Comparison of ENCODE assay signal across 8 mouse cellular contexts in genomic region chrX:98989574-98989973, GRCm38 (mm10). TPM values are rescaled to one million over a fixed set of nuclear protein-coding genes. Genes with fewer than 3 reads are reported as not detected.
DNase-seq lines count a peak whose midpoint lies in the region; ATAC-seq and TF ChIP-seq lines count a peak whose summit lies in the region.

No protein-coding gene starts in this region.

- no peaks in the 10 kb centered on the region for H3K27me3 ChIP-seq in hindbrain, embryonic 11.5 days (ENCODE audit: control insufficient read depth, insufficient read depth, low read length)
- peaks cover 10% of the 10 kb centered on the region; the same call in 1 of the 2 replicates for H3K27me3 ChIP-seq in hindbrain, embryonic 13.5 days
- 0 out of 2 replicates have a peak, but pooled peaks cover 5% of the 10 kb centered on the region for H3K27me3 ChIP-seq in forebrain, embryonic 12.5 days
- no peaks in the 10 kb centered on the region for H3K27me3 ChIP-seq in midbrain, postnatal 0 days (ENCODE audit: insufficient read depth, low read length)

- H3K4me3 ChIP-seq in hindbrain, embryonic 11.5 days (ENCODE audit: low read depth, low read length), result no peak overlapping the region
- no peak overlapping the region for H3K4me3 ChIP-seq in hindbrain, embryonic 13.5 days
- no peak overlapping the region for H3K4me3 ChIP-seq in forebrain, embryonic 12.5 days (replicated peaks)
- H3K4me3 ChIP-seq in midbrain, postnatal 0 days (ENCODE audit: low read depth, low read length), result no peak overlapping the region

- H3K27ac ChIP-seq in hindbrain, embryonic 11.5 days (ENCODE audit: low read depth, low read length), result no peak overlapping the region
- H3K27ac ChIP-seq in hindbrain, embryonic 13.5 days, result no peak overlapping the region
- no peak overlapping the region for H3K27ac ChIP-seq in forebrain, embryonic 12.5 days
- no peak overlapping the region for H3K27ac ChIP-seq in midbrain, postnatal 0 days (ENCODE audit: low read depth, low read length)

- peak; percentile 60 for DNase-seq in hindbrain, embryonic 11.5 days (ENCODE audit: low spot score)
- DNase-seq in adrenal gland, adult 2 months, result peak; percentile 57
- peak; percentile 24 for DNase-seq in hindlimb bud, embryonic 11.5 days (ENCODE audit: extremely low spot score, low read depth, low spot score)
- DNase-seq in left cerebral cortex, postnatal 25 days (ENCODE audit: low spot score in 2 of 2), result peak; percentile 21 to 39
- DNase-seq in midbrain, postnatal 0 days (ENCODE audit: low spot score), result peak; percentile 31
- peak; percentile 9 to 15 for DNase-seq in thymus, postnatal 36 days

- ATAC-seq in hindbrain, embryonic 11.5 days (ENCODE audit: low FRiP score), result no peak
- no peak for ATAC-seq in hindbrain, embryonic 13.5 days (ENCODE audit: low FRiP score)
- 0 out of 2 replicates have a peak, but pooled peaks have one; percentile 64 for ATAC-seq in forebrain, embryonic 12.5 days (ENCODE audit: low FRiP score)
- no peak for ATAC-seq in midbrain, postnatal 0 days (ENCODE audit: low FRiP score)

- H3K36me3 ChIP-seq in hindbrain, embryonic 11.5 days (ENCODE audit: control insufficient read depth, insufficient read depth, low read length), result no peaks in the 10 kb centered on the region
- no peaks in the 10 kb centered on the region for H3K36me3 ChIP-seq in hindbrain, embryonic 13.5 days
- no peaks in the 10 kb centered on the region for H3K36me3 ChIP-seq in forebrain, embryonic 12.5 days (replicated peaks)
- H3K36me3 ChIP-seq in midbrain, postnatal 0 days (ENCODE audit: insufficient read depth, low read length), result no peaks in the 10 kb centered on the region

- intact Hi-C loops in left cerebral cortex, postnatal 25 days (cut with DNase I), result loop anchor here (2.0 to 10.0 kb wide), 3 partner anchors 59 to 665 kb away; no protein-coding TSS in a partner anchor

- no peak overlapping the region for H3K4me2 ChIP-seq in hindbrain, embryonic 11.5 days (replicated peaks; ENCODE audit: low read depth, low read length)
- no peak overlapping the region for H3K4me2 ChIP-seq in hindbrain, embryonic 13.5 days
- no peak overlapping the region for H3K4me2 ChIP-seq in forebrain, embryonic 12.5 days
- no peak overlapping the region for H3K4me2 ChIP-seq in midbrain, postnatal 0 days (ENCODE audit: low read depth, low read length, poor library complexity, severe bottlenecking)

- WGBS in hindbrain, embryonic 11.5 days, result 32% methylated on average over 6 of the region's 6 CpGs
- 43% methylated on average over 6 of the region's 6 CpGs for WGBS in hindbrain, embryonic 13.5 days
- WGBS in forebrain, embryonic 12.5 days, result 38% methylated on average over 6 of the region's 6 CpGs
- WGBS in midbrain, postnatal 0 days, result 34% methylated on average over 6 of the region's 6 CpGs

- H3K9ac ChIP-seq in hindbrain, embryonic 11.5 days (ENCODE audit: low read depth, low read length), result no peak overlapping the region
- no peak overlapping the region for H3K9ac ChIP-seq in hindbrain, embryonic 13.5 days
- H3K9ac ChIP-seq in forebrain, embryonic 12.5 days, result no peak overlapping the region
- no peak overlapping the region for H3K9ac ChIP-seq in midbrain, postnatal 0 days (replicated peaks; ENCODE audit: low read length, poor library complexity, severe bottlenecking)

- no peaks in the 10 kb centered on the region for H3K9me3 ChIP-seq in hindbrain, embryonic 11.5 days (ENCODE audit: control insufficient read depth, low read length)
- no peaks in the 10 kb centered on the region for H3K9me3 ChIP-seq in hindbrain, embryonic 13.5 days
- no peaks in the 10 kb centered on the region for H3K9me3 ChIP-seq in forebrain, embryonic 12.5 days
- H3K9me3 ChIP-seq in midbrain, postnatal 0 days (ENCODE audit: low read length), result no peaks in the 10 kb centered on the region

- H3K4me1 ChIP-seq in hindbrain, embryonic 11.5 days (replicated peaks; ENCODE audit: control insufficient read depth, insufficient read depth, low read length), result no peaks in the 10 kb centered on the region
- no peaks in the 10 kb centered on the region for H3K4me1 ChIP-seq in hindbrain, embryonic 13.5 days (replicated peaks)
- H3K4me1 ChIP-seq in forebrain, embryonic 12.5 days, result no peaks in the 10 kb centered on the region
- no peaks in the 10 kb centered on the region for H3K4me1 ChIP-seq in midbrain, postnatal 0 days (ENCODE audit: insufficient read depth, low read length)

- TF ChIP-seq CTCF in midbrain, postnatal 0 days (IDR thresholded peaks at IDR 0.05), result peak; percentile 71

RNA-seq across cellular contexts. Expression of gene Stard8, which starts 13.5 kb away (rescaled TPM):
- 8.8 and 10.1 TPM in 2 replicates for polyA plus RNA-seq in hindbrain, embryonic 11.5 days (2014; fragmentation: Nextera tagmentation; extraction: Ambion mirVana)
- 5.6 and 6.0 TPM in 2 replicates for polyA plus RNA-seq in hindbrain, embryonic 13.5 days (2015; fragmentation: Nextera tagmentation; extraction: Ambion mirVana)
- 10 to 100 TPM; 35.7 to 42.7 TPM for total RNA-seq in adrenal gland, adult 2 months (2021)
- polyA plus RNA-seq in adrenal gland, adult 2 months (2012; rRNA removed), result 74.1 and 74.4 TPM in 2 replicates
- 6.2 and 6.9 TPM in 2 replicates for polyA plus RNA-seq in forebrain, embryonic 12.5 days (2016; fragmentation: Nextera tagmentation; extraction: Ambion mirVana)
- 10 to 100 TPM; 45.7 to 50.6 TPM for total RNA-seq in left cerebral cortex, postnatal 25 days (2021)
- total RNA-seq in midbrain, postnatal 0 days (2014; rRNA removed), result 11.8 and 12.4 TPM in 2 replicates
- polyA plus RNA-seq in midbrain, postnatal 0 days (2015; fragmentation: Nextera tagmentation; extraction: Ambion mirVana), result 2.6 and 3.3 TPM in 2 replicates

RNA-seq across cellular contexts. Expression of gene Yipf6, which starts 53.5 kb away (rescaled TPM):
- polyA plus RNA-seq in hindbrain, embryonic 11.5 days (2014; fragmentation: Nextera tagmentation; extraction: Ambion mirVana), result 21.3 and 25.1 TPM in 2 replicates
- polyA plus RNA-seq in hindbrain, embryonic 13.5 days (2015; fragmentation: Nextera tagmentation; extraction: Ambion mirVana), result 19.9 and 21.3 TPM in 2 replicates
- 10 to 100 TPM; 50.7 to 53.2 TPM for total RNA-seq in adrenal gland, adult 2 months (2021)
- 5.9 and 10.4 TPM in 2 replicates for polyA plus RNA-seq in adrenal gland, adult 2 months (2012; rRNA removed)
- polyA plus RNA-seq in forebrain, embryonic 12.5 days (2016; fragmentation: Nextera tagmentation; extraction: Ambion mirVana), result 21.9 and 23.9 TPM in 2 replicates
- 10 to 100 TPM; 34.9 to 35.8 TPM for total RNA-seq in left cerebral cortex, postnatal 25 days (2021)
- total RNA-seq in midbrain, postnatal 0 days (2014; rRNA removed), result 26.6 and 33.3 TPM in 2 replicates
- polyA plus RNA-seq in midbrain, postnatal 0 days (2015; fragmentation: Nextera tagmentation; extraction: Ambion mirVana), result 12.3 and 13.5 TPM in 2 replicates
